Mouse (Mus musculus): ENCODE data around the gene Inf2.

- no peak for TF ChIP-seq CTCF (IDR thresholded peaks at IDR 0.05; ENCODE audit: low read depth)
- TF ChIP-seq EP300 (IDR thresholded peaks at IDR 0.05; ENCODE audit: low read depth) = no peak
These were observed 74.7 kb downstream of the Inf2 start for GRCm38 (mm10) chr12:112663303-112663702.
